Mouse (Mus musculus) ES-CJ7 (cell line): ENCODE data around the gene Ssxb2.
"Not testable (repeated sequence)": the region's sequence is repeated elsewhere in the genome, so short reads cannot be mapped to it uniquely, and the experiment has no call there.

ENCODE experiments used
- DNase-seq: peaks from one replicate; pipeline ENCODE4 v3.0.0; 2011; ENCODE audit warnings: low read depth, low spot score

The Ssxb2 gene

GRCm38 (mm10) chrX:8461626-8462025 lies at the start of gene Ssxb2:
Ssxb2 (minus strand) TSS chrX:8461726.
- not testable (repeated sequence) for DNase-seq

GRCm38 (mm10) chrX:8413005-8413404 lies 48.5 kb downstream of the Ssxb2 start, which contains the start of gene Ssxb1:
Ssxb1 (plus strand) TSS chrX:8413305.
- DNase-seq, result not testable (repeated sequence)
